Mouse (Mus musculus): ENCODE measurements around the gene Zswim5.

GRCm38 (mm10) chr4:117001957-117002356 is 124.8 kb downstream of the Zswim5 start:
- TF ChIP-seq CTCF (IDR thresholded peaks at IDR 0.05; ENCODE audit: borderline replicate concordance, control insufficient read depth, extremely low read depth, insufficient read depth, low read length, poor library complexity), result no peak
- no peak for TF ChIP-seq POLR2A (IDR thresholded peaks at IDR 0.05; ENCODE audit: control insufficient read depth, extremely low read depth, insufficient read depth, low read length, poor library complexity)

Data from thymus, adult 2 months (tissue).